Mouse (Mus musculus): Measurements from ENCODE around the gene Dennd6b. TPM values are rescaled to one million over a fixed set of nuclear protein-coding genes. Genes with fewer than 3 reads are reported as not detected.

The Dennd6b gene
- polyA plus RNA-seq, 1 experiment from 2014 or later: 85.3 TPM

DNA sequence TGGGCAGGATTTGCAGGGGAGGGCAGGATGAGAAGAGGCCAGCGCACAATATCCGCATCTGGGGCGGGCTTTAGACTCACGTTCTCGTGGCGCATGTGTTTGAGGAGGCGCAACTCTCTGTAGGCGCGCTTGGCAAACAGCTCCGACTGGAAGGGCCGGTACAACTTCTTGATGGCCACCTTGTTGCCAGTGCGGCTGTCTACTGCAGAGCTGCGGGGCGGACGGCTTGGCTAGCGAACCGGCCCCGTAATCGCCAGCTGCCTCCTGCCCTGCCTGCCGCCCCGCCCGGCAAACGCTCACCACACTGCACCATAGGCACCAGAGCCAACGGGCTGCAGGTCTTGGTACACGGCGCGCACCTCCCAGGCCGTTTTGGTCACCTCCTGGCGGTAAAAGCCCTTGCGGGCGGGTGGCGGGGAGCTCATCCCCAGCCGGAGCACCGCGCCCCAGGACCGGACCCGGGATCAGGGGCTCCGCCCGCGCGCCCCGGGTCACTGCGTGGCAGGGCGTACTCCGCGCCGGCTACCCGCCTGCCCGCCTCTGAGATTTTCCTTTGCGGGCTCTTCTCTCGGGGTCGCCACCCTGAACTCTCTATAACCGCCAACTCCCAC, 56.1 kb downstream of the Dennd6b start:
- H3K27ac ChIP-seq: no peak overlapping the region
- peaks cover 15% of the 10 kb centered on the region for H3K27me3 ChIP-seq
- H3K36me3 ChIP-seq: peaks cover 29% of the 10 kb centered on the region
- peak overlapping the region; percentile 91 for H3K4me2 ChIP-seq (replicated peaks)
- H3K4me1 ChIP-seq (replicated peaks): peaks cover 26% of the 10 kb centered on the region
- WGBS: under 1% methylated on average over 53 of the region's 53 CpGs
- peak; percentile 59 for ATAC-seq
- H3K9me3 ChIP-seq: no peaks in the 10 kb centered on the region
- H3K9ac ChIP-seq (replicated peaks): peak overlapping the region; percentile 66
- peak overlapping the region; percentile 47 for H3K4me3 ChIP-seq (replicated peaks)

DNA sequence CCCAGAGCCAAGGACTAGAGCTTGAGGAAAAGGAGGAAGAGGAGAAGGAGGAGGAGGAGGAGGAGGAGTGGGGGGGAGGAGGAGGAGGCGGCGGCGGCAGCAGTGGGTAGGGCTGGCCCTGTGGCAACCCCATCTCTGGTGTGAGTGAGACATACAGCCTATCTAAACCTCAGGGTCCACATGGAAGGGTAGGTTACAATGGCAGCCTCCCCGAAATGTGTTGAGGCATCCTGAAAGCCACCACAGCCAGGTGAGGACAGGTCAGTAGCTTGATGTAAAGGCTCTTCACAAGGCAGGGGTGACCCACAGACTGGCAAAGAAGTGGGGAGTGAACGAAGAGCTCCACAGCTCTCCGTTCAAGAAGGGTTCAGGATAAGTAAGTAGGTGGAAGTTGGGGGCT, 57.8 kb downstream of the Dennd6b start:
- peaks cover 13% of the 10 kb centered on the region for H3K36me3 ChIP-seq
- no peak overlapping the region for H3K4me2 ChIP-seq (replicated peaks)
- H3K4me1 ChIP-seq (replicated peaks): peaks cover 26% of the 10 kb centered on the region
- no peak overlapping the region for H3K4me3 ChIP-seq (replicated peaks)
- H3K9ac ChIP-seq (replicated peaks): no peak overlapping the region
- H3K27me3 ChIP-seq: peaks cover 15% of the 10 kb centered on the region
- ATAC-seq: no peak
- no peak overlapping the region for H3K27ac ChIP-seq
- no peaks in the 10 kb centered on the region for H3K9me3 ChIP-seq
- WGBS: 97% methylated on average over 6 of the region's 6 CpGs

DNA sequence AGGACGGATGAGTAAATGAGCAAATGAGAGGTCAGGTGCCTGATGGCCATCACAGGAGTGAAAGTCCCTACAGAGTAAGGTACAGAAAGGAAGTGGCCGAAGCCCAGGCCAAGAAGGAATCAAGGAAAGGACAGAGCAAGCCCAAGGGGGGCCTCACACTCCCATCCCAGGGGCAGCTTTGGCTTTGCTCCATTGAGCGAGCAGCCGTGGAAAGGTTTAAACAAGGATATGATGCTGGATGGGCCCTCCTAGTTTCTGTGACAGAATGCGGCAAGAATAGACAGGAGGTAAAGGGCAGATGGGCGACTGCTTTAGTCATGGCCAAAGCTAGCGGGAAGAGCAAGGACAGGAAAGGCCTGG, 58.3 kb downstream of the Dennd6b start:
- 84% methylated on average over 7 of the region's 7 CpGs for WGBS
- no peak overlapping the region for H3K4me2 ChIP-seq (replicated peaks)
- H3K9me3 ChIP-seq: no peaks in the 10 kb centered on the region
- peaks cover 26% of the 10 kb centered on the region for H3K4me1 ChIP-seq (replicated peaks)
- H3K36me3 ChIP-seq: peaks cover 8% of the 10 kb centered on the region
- ATAC-seq: no peak
- no peak overlapping the region for H3K27ac ChIP-seq
- H3K27me3 ChIP-seq: peaks cover 15% of the 10 kb centered on the region
- no peak overlapping the region for H3K4me3 ChIP-seq (replicated peaks)
- H3K9ac ChIP-seq (replicated peaks): no peak overlapping the region

DNA sequence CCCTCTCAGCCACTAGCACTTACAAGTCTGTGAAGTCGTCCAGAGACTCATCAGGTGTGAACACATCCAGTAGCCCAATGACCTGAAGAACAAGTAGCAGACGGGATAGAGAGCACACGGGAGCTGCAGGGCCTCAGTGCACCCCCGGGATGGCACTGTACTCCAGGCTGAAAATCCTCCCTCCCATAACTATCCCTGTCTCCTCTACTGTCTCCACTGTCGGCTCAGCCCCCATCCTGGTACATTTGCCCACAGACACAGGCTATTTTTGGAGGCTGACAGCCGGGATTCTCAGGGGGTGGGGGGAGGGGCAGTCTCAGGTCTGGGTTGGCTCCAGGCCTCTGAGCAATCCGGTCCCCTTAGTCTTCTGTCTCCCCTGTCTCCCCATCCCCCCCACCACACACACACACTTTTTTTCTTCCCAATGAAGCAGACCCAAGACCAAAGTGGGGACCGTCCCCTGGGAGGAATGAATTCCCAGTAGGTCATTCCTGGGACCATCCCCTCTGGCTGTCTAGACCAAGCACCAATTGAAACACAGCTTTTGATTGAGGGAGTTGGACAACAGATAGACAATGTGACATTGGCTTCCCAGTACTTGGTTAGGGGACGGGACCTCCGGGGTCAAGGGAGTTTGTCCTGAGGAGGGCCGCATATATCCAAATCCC, 58.8 kb downstream of the Dennd6b start:
- WGBS: 78% methylated on average over 11 of the region's 11 CpGs
- Histone ChIP-seq H3K9me3 (no peaks in the 10 kb centered on the region), H3K36me3 (peaks cover 3% of the 10 kb centered on the region), H3K4me1 (replicated peaks) (peaks cover 26% of the 10 kb centered on the region), H3K4me3 (replicated peaks) (no peak overlapping the region), H3K27me3 (peaks cover 14% of the 10 kb centered on the region), H3K9ac (replicated peaks) (no peak overlapping the region), H3K27ac (no peak overlapping the region), H3K4me2 (replicated peaks) (no peak overlapping the region)
- no peak for ATAC-seq

DNA sequence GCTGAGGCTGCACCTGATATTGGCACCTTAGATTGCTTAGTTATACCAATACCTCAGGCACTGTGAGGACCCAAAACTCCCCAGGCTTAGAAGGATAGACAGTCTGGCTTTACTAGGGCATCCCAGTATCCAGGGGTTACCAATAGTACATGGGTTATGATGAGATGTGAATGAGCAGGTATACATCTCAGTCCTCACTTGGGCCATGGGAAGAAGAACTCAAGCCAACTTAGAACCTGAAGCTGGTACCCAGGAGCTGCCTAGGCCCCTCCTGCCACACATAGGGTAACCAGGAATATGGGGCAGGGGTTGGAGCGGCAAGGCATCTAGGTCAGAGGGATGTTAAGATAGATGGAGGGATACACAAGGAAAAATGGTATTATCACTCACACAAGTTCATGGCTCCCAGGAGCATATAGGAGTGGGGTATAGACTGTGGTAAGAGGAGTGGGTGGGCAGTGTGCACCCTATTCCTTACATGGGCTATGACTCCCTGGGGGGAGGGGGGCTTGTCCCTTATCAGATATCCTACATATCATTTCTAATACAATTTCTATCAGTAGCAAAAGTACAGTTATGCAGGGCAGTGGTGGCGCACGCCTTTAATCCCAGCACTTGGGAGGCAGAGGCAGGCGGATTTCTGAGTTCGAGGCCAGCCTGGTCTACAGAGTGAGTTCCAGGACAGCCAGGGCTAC, 59.7 kb downstream of the Dennd6b start:
- WGBS: 97% methylated on average over 5 of the region's 5 CpGs
- peaks cover under 1% of the 10 kb centered on the region; the same call in 1 of the 2 replicates for H3K36me3 ChIP-seq
- H3K9me3 ChIP-seq: no peaks in the 10 kb centered on the region
- H3K4me3 ChIP-seq (replicated peaks): no peak overlapping the region
- H3K27me3 ChIP-seq: peaks cover 9% of the 10 kb centered on the region
- H3K4me1 ChIP-seq (replicated peaks): peaks cover 26% of the 10 kb centered on the region
- no peak for ATAC-seq
- H3K9ac ChIP-seq (replicated peaks): no peak overlapping the region
- no peak overlapping the region for H3K4me2 ChIP-seq (replicated peaks)
- H3K27ac ChIP-seq: no peak overlapping the region

Small RNAs within 50 kb of the gene (microRNA-seq; reads per million reads assigned to microRNA genes)
- 3.9 reads per million, percentile 16 among the genes with 10 or more reads in this experiment for gene Mir6958
- gene Mir7118: not detected

Other genes starting within 250 kb of the Dennd6b start
- gene Ttll8, start 242.1 kb downstream of the Dennd6b start, polyA plus RNA-seq (2015; fragmentation: Nextera tagmentation; extraction: Ambion mirVana): not detected in 2 replicates
- gene Mlc1, start 217.5 kb downstream of the Dennd6b start, polyA plus RNA-seq (2015; fragmentation: Nextera tagmentation; extraction: Ambion mirVana): 5.7 and 8.1 TPM in 2 replicates
- gene Mov10l1, start 213.6 kb downstream of the Dennd6b start, polyA plus RNA-seq (2015; fragmentation: Nextera tagmentation; extraction: Ambion mirVana): not detected in 2 replicates
- gene Panx2, start 136.8 kb downstream of the Dennd6b start, polyA plus RNA-seq (2015; fragmentation: Nextera tagmentation; extraction: Ambion mirVana): 4.1 and 4.5 TPM in 2 replicates
- 36.8 and 40.7 TPM in 2 replicates for gene Trabd, start 121.4 kb downstream of the Dennd6b start, polyA plus RNA-seq (2015; fragmentation: Nextera tagmentation; extraction: Ambion mirVana)
- 20.2 and 23.9 TPM in 2 replicates for gene Selenoo, start 107.4 kb downstream of the Dennd6b start, polyA plus RNA-seq (2015; fragmentation: Nextera tagmentation; extraction: Ambion mirVana)
- gene Tubgcp6, start 73.4 kb downstream of the Dennd6b start, polyA plus RNA-seq (2015; fragmentation: Nextera tagmentation; extraction: Ambion mirVana): 17.4 and 19.9 TPM in 2 replicates
- 25.0 and 26.0 TPM in 2 replicates for gene Hdac10, start 67.8 kb downstream of the Dennd6b start, polyA plus RNA-seq (2015; fragmentation: Nextera tagmentation; extraction: Ambion mirVana)
- 8.2 TPM in 2 replicates for gene Mapk12, start 55.8 kb downstream of the Dennd6b start, polyA plus RNA-seq (2015; fragmentation: Nextera tagmentation; extraction: Ambion mirVana)
- 39.8 and 44.2 TPM in 2 replicates for gene Mapk11, start 46.9 kb downstream of the Dennd6b start, polyA plus RNA-seq (2015; fragmentation: Nextera tagmentation; extraction: Ambion mirVana)
- 102 and 115 TPM in 2 replicates for gene Plxnb2, start 15.7 kb downstream of the Dennd6b start, polyA plus RNA-seq (2015; fragmentation: Nextera tagmentation; extraction: Ambion mirVana)
- gene Ppp6r2, start 15.1 kb upstream of the Dennd6b start, polyA plus RNA-seq (2015; fragmentation: Nextera tagmentation; extraction: Ambion mirVana): 75.7 and 86.6 TPM in 2 replicates
- gene Sbf1, start 118.8 kb upstream of the Dennd6b start, polyA plus RNA-seq (2015; fragmentation: Nextera tagmentation; extraction: Ambion mirVana): 80.6 and 88.7 TPM in 2 replicates
- gene Adm2, start 126.2 kb upstream of the Dennd6b start, polyA plus RNA-seq (2015; fragmentation: Nextera tagmentation; extraction: Ambion mirVana): not detected in 2 replicates
- not detected in 2 replicates for gene Miox, start 137.9 kb upstream of the Dennd6b start, polyA plus RNA-seq (2015; fragmentation: Nextera tagmentation; extraction: Ambion mirVana)
- gene Lmf2, start 159.2 kb upstream of the Dennd6b start, polyA plus RNA-seq (2015; fragmentation: Nextera tagmentation; extraction: Ambion mirVana): 32.1 and 36.4 TPM in 2 replicates
- 121 and 130 TPM in 2 replicates for gene Ncaph2, start 159.2 kb upstream of the Dennd6b start, polyA plus RNA-seq (2015; fragmentation: Nextera tagmentation; extraction: Ambion mirVana)
- 7.3 and 9.4 TPM in 2 replicates for gene Sco2, start 177.3 kb upstream of the Dennd6b start, polyA plus RNA-seq (2015; fragmentation: Nextera tagmentation; extraction: Ambion mirVana)
- 2.3 and 2.4 TPM in 2 replicates for gene Tymp, start 180.5 kb upstream of the Dennd6b start, polyA plus RNA-seq (2015; fragmentation: Nextera tagmentation; extraction: Ambion mirVana)
- gene Odf3b, start 182.8 kb upstream of the Dennd6b start, polyA plus RNA-seq (2015; fragmentation: Nextera tagmentation; extraction: Ambion mirVana): 1.3 TPM in 2 replicates
- not detected in 2 replicates for gene Klhdc7b, start 188.4 kb upstream of the Dennd6b start, polyA plus RNA-seq (2015; fragmentation: Nextera tagmentation; extraction: Ambion mirVana)
- not detected in 2 replicates for gene Syce3, start 214.0 kb upstream of the Dennd6b start, polyA plus RNA-seq (2015; fragmentation: Nextera tagmentation; extraction: Ambion mirVana)
- 0.94 and 1.3 TPM in 2 replicates for gene Cpt1b, start 229.4 kb upstream of the Dennd6b start, polyA plus RNA-seq (2015; fragmentation: Nextera tagmentation; extraction: Ambion mirVana)
- gene C730034F03Rik, start 233.1 kb upstream of the Dennd6b start, polyA plus RNA-seq (2015; fragmentation: Nextera tagmentation; extraction: Ambion mirVana): 6.6 and 6.9 TPM in 2 replicates
- gene Gm44502, start 233.2 kb upstream of the Dennd6b start, polyA plus RNA-seq (2015; fragmentation: Nextera tagmentation; extraction: Ambion mirVana): not detected in 2 replicates
- 79.7 and 81.4 TPM in 2 replicates for gene Chkb, start 233.4 kb upstream of the Dennd6b start, polyA plus RNA-seq (2015; fragmentation: Nextera tagmentation; extraction: Ambion mirVana)

Measured in midbrain, embryonic 13.5 days (tissue).